Mouse (Mus musculus) forelimb bud, embryonic 11.5 days (tissue): ENCODE data around the gene Hes5.

Source experiments
- DNase-seq: peaks from one replicate; pipeline ENCODE4 v3.0.0-alpha.2; 2012; ENCODE audit warnings: low read depth, low spot score

The Hes5 gene

DNA sequence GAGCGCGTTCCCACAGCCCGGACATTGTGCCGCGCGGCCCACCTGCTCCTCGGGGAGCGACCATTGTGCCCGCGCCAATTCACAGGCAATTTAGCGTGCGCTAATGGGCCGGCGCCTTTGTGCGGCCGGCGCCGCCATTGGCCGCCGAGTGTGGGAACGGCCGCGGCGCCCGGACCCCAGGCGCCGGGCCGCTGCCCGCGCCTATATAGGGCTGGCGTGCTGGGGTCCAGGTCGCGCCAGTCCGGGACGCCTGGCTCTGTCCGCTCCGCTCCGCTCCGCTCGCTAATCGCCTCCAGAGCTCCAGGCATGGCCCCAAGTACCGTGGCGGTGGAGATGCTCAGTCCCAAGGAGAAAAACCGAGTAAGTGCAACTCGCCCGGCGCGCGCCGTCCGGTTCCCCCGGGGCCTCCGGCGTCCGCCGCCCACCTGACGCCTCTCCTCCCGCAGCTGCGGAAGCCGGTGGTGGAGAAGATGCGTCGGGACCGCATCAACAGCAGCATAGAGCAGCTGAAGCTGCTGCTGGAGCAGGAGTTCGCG, at the start of gene Hes5:
Hes5 (plus strand) TSS at position 234 of the 536 bp plus-strand sequence.
- DNase-seq = no peak

DNA sequence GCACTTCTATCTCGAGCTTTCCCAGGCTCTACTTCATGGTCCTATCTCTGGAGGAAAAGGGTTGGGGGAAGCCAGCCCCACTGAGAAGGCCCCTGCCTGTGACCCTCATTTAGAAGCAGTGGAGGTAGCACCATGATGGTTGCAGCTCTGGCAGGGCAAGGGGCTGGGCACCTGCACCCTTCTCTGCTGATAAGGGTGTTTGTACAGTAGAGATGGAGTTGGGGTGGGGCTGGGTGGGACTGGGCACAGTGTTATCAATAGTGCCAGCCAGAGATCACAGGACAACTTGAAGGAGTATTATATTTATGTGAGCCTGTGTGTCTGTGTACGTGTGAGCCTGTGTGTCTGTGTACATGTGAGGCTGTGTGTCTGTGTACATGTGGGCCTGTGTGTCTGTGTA, 49.1 kb upstream of the Hes5 start:
- DNase-seq = no peak

DNA sequence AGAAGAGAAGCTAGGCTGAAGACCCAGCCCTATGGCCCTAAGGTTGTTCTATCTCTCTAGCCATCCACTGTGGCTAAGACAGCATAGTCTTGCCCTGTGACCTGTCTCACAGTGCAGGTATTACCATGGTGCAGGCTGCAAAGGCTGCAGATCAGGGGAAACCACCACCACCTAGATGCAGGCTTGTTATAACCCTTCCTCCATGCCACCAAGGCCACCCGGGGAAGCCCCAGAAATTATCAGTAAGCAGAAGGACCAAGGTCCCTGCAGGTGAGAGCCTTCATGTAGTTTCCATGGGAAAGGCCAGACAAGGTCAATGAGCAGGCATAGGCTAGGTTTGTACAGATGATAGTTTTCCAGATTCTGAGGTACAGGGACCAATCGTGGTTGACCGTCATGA, 46.9 kb upstream of the Hes5 start:
- no peak for DNase-seq

DNA sequence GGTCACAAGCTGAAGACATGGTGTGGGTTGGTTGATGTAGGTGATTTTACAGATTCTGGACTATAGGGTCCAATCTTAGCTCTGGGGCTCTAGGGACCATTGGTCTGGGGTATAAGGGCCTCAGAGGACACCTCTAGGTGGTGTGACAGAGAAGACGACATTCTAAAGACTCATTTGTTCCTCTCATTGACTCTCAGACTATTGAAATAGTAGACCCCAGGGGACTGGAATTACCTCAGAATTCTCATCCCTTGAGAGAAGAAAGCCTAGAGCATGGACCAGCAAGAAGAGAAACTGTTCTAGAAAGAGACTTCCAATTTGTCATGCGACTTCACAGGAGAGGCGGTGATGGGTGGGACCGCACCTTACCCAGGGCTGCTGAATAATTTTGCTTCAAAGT, 46.5 kb upstream of the Hes5 start:
- DNase-seq = no peak

GRCm38 (mm10) chr4:154914707-154915106, 46.0 kb upstream of the Hes5 start:
- DNase-seq = no peak

DNA sequence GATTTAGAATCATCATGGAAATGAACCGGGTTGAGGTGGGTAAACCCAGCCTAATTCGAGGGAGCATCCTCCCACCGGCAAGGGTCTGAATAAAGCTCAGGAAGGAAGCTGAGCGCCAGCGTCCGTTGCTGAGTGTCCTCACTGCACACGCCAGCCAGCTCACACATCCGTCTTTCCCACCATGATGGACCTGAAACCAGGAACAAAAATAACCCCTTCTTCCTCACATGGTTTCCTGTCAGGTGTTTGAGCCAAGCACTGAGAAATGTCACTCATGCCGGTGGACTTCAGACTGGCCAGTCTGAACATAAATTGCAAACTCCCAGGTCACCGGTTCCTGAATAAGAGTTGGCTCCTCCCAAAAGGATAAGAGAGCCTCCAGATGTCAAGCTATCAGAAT, 45.4 kb upstream of the Hes5 start:
- DNase-seq = no peak

DNA sequence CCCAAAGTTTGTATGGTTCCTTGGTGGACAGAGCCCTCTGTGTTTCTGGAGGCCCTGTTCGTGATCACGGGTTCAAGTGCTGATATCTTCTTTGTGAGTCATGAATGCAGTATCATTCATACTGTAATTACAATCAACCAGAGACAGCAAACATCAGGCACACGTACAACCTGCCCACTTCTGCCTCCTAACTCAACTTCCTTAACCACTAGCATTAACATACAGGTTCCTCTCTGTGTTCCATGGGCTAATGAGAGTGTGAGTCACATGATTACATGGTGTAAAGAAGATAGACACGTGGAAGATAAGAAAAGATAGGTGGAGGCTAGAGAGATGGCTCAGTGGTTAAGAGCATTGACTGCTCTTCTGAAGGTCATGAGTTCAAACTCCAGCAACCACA, 44.1 kb upstream of the Hes5 start:
- DNase-seq = no peak

DNA sequence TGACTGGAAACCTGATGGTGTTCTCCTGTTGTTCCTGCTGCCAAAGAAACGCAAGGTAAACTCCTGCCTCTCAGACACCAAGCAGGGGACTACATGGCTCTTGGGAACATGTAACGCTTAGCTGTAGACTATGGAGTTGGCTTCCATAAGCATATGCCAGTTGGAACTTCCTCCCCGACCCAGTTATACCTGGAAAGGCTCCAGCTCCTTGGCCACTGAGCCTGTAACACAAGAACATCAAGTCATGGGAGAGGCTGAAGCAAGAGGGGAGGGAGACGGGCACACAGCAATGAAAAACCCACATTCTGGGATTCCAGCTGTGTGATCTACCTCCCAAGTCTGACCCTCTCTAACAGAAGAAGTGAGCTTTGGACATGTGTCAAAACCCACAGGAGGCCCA, 38.4 kb upstream of the Hes5 start:
- DNase-seq = no peak

DNA sequence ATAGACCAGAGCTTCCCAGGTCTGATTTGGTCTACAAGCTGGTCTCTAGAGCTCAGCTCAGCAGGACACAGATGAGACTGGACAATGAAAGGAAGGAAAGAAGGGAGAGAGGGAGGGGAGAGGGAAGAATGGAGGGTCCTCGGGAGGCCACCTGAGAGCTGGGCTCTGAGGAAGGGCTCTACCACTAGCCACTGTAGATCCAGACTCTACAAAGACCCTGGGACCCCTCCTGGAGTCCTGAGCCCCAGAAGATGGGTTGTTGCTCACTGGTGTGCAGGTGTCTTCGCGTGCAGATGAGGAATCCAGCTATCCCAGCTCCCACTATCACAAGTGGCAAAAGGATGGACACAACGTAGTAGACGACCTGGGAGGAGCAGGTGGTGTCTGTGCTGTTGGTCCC, 37.8 kb upstream of the Hes5 start:
- DNase-seq = no peak

GRCm38 (mm10) chr4:154925413-154925812, 35.3 kb upstream of the Hes5 start:
- no peak for DNase-seq

- DNase-seq = no peak
Measured at GRCm38 (mm10) chr4:154926969-154927898, 33.5 kb upstream of the Hes5 start.

- no peak for DNase-seq
Measured at GRCm38 (mm10) chr4:154927899-154928337, 32.8 kb upstream of the Hes5 start.

DNA sequence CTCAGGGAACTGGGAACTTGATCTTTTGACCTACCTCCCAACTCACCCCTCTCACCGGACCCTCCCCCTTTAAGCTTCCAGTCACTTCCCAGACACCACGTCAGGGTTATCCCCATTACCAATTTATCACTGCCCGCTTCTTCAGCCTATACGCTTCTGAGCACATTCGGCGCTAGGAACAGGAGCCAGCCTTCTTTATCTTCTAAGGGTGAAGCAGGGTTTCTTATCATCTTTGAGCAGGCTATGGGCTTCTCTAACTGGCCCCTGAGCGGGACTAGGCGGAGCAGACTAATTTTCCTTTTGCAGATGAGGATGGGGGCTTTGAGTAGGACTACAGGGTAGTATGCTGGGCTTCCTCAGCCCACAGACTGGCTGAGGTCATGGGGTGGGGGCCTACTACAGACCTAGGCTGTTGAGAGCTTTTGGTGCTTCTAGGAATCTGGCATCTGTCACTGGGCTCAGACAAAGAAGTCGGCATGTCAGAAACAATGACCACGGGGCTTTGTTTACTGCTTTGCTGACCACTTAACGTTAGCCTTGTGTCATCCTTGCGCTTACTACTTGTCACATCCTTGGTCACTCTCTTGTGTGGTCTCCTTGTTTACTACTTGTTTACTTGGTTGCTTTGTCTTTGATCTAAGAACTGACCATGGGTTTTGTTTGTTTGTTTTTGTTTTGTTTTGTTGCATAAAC, 32.2 kb upstream of the Hes5 start, which contains the start of gene Tnfrsf14:
Tnfrsf14 (minus strand) TSS at position 169 of the 693 bp plus-strand sequence.
- no peak for DNase-seq

- no peak for DNase-seq
Measured at GRCm38 (mm10) chr4:154929088-154929660, 31.5 kb upstream of the Hes5 start.

DNA sequence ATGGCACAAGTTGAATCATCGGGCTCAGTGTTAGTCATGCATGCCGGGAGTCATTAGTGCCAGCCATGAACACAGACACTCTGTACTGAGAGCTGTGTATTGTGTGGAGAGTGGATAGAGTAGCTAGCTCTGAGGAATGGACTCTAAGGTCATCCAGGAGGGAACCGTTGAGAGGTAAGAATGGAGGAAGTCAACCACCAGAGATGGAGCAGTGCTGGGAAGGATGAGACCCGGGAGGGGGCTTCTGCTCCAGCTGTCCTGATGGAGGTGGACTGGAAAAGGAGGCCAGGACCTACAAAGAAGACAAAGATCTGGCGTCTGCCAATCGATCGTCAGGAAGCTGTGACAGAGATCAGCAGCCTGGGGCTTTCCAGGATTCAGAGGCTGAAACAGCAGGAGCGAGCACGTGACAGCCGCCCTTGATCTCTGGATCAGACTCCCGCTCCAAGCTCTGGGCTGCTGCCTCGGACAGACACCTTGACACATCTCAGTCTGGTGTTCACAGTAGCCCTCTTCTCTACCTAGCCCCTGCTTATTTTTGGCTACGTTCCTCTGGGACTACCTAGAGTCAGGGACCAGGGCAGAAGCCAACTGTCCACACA, 27.3 kb upstream of the Hes5 start:
- no peak for DNase-seq

GRCm38 (mm10) chr4:154934800-154935199, 25.9 kb upstream of the Hes5 start:
- DNase-seq = no peak

DNA sequence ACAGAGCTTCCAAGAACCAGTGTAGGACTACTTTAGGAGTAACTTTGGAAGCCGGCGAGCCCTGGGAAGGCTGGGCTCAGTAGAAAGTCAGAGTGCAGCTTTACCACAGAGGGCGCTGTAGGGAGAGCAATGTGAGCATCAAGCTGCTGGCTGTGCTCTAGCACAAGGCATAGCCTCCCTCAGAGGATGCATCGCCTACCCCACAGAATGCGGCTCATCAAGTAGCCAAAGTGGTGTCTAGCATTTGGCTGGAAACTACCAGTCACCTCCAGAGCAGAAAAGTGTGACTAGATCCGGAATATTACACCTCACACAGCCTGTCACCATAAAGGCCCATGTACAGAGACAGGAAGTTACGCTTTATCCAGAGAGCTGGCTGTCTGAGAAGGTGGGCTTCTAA, 24.9 kb upstream of the Hes5 start:
- no peak for DNase-seq

DNA sequence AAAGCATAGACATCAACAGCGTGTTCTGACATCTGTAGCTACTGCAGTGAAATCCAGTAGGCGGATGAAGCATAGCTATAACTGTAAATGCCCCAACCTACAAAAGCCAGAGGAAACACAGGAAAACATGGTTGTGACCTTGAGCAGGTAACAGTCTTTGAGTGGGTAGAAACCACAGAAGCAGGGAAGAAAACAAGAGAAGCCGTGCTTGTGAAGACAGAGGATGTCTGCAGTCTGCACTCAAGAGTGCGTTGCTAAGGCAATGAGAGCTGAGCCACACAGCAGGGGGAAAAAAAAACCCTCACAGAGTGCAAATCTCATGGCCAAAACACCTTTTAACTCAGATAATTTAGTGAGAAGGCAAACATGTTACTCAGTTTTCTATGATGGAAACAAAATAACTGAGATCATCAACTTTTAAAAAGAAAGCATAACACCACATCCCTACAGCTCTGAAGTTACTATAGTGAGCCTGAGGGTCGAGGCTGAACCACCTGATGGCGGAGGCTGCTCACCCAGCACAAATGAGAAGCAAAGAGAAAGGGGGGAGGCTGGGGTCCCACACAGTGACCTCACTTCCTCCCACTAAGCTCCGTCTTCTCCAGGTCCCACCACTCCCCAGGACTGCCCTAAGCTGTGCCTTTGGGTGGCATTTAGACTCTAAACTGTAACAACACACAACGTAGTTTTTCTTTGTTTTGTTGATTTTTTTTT, 24.0 kb upstream of the Hes5 start:
- DNase-seq = no peak

DNA sequence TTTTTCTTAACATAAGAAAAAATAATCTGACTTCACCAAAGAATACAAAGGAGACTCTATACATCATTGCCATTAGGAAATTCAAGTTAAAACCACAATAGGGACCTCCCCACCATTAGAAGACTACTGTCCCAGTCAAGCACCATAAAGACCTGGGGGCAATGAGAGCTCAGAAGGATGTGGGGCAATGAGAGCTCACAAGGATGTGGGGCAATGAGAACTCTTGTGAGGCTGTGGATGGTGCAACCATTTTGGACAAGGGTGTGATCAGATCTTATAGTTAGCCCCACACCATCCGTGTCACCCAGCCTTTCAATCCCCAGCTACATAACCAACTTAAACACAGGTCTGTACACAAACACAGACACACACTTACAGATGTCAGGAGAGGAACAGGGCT, 23.0 kb upstream of the Hes5 start:
- no peak for DNase-seq

DNA sequence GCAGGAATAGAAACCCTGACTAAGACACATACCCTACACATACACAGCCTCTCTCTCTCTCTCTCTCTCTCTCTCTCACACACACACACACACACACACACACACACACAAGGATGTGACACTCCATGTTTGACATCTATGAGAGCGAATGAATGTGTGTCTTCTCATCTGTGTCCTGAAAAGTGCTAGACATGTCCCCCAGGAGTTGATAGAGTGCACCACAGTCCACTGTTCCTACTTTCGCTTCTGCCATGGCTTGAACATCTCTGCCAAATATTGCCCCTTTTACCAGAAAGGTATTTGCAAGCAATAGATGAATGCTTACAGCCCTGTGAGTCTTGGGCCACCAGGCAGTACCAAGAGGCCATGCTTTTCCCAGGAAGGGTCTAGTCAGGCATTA, 20.6 kb upstream of the Hes5 start:
- DNase-seq = no peak

- no peak for DNase-seq
Measured at GRCm38 (mm10) chr4:154941831-154942230, 18.9 kb upstream of the Hes5 start.
